Mouse (Mus musculus): ENCODE data around the gene Lrr1.

GRCm38 (mm10) chr12:69157107-69157506 lies 11.5 kb upstream of the Lrr1 start:
- TF ChIP-seq CTCF (IDR thresholded peaks at IDR 0.05; ENCODE audit: low read depth) = no peak
- TF ChIP-seq EP300 (IDR thresholded peaks at IDR 0.05; ENCODE audit: low read depth) = no peak
